Mouse (Mus musculus): Measurements from ENCODE around the gene Atp6v0d1.

Gene Atp6v0d1

GRCm38 (mm10) chr8:105509997-105510735 lies 55.7 kb downstream of the Atp6v0d1 start:
- DNase-seq (ENCODE audit: extremely low spot score, low read depth, low spot score) = no peak

GRCm38 (mm10) chr8:105508758-105509157 lies 57.1 kb downstream of the Atp6v0d1 start:
- no peak for DNase-seq (ENCODE audit: extremely low spot score, low read depth, low spot score)

- DNase-seq (ENCODE audit: extremely low spot score, low read depth, low spot score) = no peak
Observed at GRCm38 (mm10) chr8:105506977-105507376, 58.9 kb downstream of the Atp6v0d1 start.

DNA sequence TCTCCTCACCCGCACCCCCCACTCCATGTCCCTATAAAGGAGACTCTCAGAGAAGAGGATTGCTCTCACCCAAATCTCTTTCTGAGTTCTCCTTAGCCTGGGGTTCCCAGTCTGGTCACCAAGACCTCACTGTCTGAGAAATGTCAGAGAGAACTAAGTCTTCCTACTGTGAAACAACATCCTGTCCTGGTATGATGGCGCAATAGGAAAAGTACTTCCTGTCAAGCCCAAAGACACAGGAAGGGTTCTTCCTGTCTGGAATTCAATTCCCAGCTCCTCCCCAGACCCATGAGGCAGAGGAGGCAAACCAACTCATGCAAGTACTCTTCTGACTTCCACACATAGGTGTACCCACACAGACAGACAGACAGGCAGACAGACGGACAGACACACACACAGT lies 61.2 kb downstream of the Atp6v0d1 start:
- DNase-seq (ENCODE audit: extremely low spot score, low read depth, low spot score) = no peak

- no peak for DNase-seq (ENCODE audit: extremely low spot score, low read depth, low spot score)
Observed at GRCm38 (mm10) chr8:105499787-105500186, 66.1 kb downstream of the Atp6v0d1 start.

DNA sequence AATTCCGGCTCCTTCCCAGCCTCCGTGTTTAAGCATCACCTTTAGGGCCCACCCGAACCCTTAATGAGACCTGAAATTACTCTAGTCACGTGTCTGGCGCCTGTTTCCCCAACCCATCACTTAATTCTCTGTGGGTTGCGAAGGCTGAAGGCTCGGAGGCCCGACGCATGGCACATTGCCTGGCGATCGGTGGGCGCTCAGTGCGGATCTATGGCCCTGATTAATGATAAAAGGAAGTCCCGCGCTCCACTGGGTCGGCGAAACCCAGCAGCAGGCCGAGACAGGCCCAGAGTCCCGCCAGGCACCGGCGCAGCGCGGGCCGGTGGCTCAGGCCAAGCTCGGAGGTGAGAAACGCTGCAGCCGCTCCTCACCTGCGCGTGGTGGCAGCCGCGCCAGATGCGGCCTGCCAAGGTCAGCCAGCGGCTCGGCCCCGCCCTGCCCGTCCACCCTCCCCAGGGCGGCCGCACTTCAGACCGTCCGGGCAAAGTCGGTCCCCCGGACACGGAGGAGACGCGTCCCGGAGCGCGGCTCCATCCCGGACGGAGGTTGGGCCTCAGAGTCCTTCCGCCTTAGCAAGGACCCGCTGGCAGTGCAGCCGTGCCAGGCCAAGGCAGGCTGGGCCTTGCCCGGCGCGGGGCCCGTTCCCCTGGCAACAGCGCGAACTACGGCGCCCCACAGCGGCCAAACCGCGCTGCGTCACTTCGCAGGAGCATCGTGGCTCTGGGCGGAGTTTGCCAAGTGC lies 69.2 kb downstream of the Atp6v0d1 start, which contains the start of gene Zdhhc1:
Zdhhc1 (minus strand) TSS at position 464 of the 742 bp plus-strand sequence.
- no peak for DNase-seq (ENCODE audit: extremely low spot score, low read depth, low spot score)

- no peak for DNase-seq (ENCODE audit: extremely low spot score, low read depth, low spot score)
Observed at GRCm38 (mm10) chr8:105495350-105496302, 70.2 kb downstream of the Atp6v0d1 start.

DNA sequence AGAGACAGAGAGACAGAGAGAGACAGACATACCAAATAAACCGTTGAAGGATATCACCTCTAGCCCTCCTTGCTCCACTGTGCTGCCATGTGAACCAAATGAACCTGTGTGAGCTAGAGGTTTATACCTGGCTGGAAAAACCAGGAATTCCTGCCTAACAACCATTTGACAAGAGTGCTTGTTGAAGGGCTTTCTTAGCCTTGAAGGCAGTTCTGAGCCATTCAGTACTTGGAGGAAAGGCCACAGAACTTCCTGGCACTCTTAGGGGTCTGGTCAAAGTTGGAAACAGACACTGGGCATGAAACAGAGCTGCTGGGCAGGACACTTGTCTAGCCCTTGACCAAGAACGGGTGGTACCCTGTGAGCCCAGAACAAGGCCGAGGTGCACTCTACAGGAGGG lies 71.3 kb downstream of the Atp6v0d1 start:
- DNase-seq (ENCODE audit: extremely low spot score, low read depth, low spot score) = no peak

GRCm38 (mm10) chr8:105493495-105493894 lies 72.4 kb downstream of the Atp6v0d1 start:
- no peak for DNase-seq (ENCODE audit: extremely low spot score, low read depth, low spot score)

- DNase-seq (ENCODE audit: extremely low spot score, low read depth, low spot score) = no peak
Observed at GRCm38 (mm10) chr8:105489281-105489680, 76.6 kb downstream of the Atp6v0d1 start.

DNA sequence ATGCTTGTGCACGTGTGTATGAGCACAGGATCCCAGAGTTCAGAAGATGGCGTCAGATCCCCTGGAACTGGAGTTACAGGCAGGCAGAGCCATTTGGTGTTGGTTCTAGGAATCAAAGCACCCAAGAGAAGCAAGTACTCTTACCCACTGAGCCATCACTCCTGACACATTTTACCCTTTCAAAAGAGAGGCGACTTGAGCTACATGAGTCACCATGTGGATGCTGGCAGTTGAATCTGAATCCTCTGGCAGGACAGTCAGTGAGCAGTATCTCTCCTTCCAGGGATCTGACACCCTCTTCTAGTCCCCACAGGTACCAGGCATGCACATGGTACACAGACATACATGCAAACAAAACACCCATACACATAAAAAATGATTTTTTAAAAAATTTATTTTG lies 77.8 kb downstream of the Atp6v0d1 start:
- no peak for DNase-seq (ENCODE audit: extremely low spot score, low read depth, low spot score)

DNA sequence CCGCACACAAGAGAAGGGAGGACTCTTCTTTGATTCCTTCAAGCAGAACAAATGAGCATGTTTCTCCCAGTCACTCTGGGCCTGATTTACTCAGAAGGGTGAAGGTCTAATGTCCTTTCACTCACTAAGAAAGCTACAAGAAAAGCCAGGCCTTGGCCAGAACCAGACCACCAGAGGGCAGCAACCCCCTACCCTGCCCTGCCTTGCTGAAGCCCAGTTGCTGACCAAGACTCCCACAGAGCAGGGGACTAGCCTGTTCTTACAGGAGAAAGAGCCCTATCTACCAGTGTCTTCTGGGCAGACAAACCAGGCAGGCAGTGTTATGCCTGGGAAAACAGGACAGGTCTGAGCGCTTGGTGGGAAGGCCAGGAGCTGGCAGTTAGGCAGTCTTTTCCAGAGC lies 81.5 kb downstream of the Atp6v0d1 start:
- no peak for DNase-seq (ENCODE audit: extremely low spot score, low read depth, low spot score)

GRCm38 (mm10) chr8:105484030-105484368 lies 81.8 kb downstream of the Atp6v0d1 start:
- DNase-seq (ENCODE audit: extremely low spot score, low read depth, low spot score) = no peak

GRCm38 (mm10) chr8:105483212-105484029 lies 82.4 kb downstream of the Atp6v0d1 start:
- no peak for DNase-seq (ENCODE audit: extremely low spot score, low read depth, low spot score)

DNA sequence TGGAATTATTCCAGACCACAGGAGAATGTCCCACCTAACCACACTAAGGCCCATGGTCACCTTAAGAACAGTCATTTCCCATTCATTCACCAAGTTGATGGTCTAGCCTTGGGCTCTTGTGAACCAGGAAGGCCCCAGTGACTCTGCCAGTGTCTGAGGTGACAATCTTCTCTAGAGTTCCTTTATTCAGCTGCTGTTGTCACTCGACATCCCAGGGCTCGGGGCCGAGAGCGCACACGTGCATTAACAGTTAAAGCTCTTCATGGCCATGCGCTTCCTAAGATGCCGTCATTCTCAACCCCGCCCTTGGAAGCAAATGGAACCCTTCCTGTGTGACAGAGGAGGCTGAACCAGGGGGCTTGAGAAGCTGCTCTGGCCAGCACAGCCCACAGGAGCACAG lies 83.7 kb downstream of the Atp6v0d1 start:
- DNase-seq (ENCODE audit: extremely low spot score, low read depth, low spot score) = no peak

- no peak for DNase-seq (ENCODE audit: extremely low spot score, low read depth, low spot score)
Observed at GRCm38 (mm10) chr8:105481453-105481852, 84.4 kb downstream of the Atp6v0d1 start.

GRCm38 (mm10) chr8:105481013-105481412 lies 84.8 kb downstream of the Atp6v0d1 start:
- no peak for DNase-seq (ENCODE audit: extremely low spot score, low read depth, low spot score)

DNA sequence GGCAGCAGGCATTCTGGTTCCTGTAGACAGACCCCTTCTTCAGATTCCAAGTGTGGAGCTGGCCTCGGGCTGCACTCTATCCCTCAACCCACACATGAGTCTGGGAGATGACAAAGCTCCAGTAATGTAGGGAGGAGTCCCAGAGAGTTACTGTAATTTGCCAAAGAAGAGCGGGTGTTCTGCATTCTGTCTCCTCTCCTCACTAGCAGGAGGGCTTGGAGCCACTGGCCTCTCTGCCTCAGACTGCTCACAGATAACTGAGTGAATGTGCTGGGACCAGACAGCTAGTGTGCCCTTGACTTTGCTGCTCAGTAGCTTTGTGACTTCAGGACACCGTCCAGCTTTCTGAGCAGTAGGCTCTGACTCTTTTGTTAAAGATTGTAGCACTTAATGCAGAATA lies 88.1 kb downstream of the Atp6v0d1 start:
- DNase-seq (ENCODE audit: extremely low spot score, low read depth, low spot score) = no peak

DNA sequence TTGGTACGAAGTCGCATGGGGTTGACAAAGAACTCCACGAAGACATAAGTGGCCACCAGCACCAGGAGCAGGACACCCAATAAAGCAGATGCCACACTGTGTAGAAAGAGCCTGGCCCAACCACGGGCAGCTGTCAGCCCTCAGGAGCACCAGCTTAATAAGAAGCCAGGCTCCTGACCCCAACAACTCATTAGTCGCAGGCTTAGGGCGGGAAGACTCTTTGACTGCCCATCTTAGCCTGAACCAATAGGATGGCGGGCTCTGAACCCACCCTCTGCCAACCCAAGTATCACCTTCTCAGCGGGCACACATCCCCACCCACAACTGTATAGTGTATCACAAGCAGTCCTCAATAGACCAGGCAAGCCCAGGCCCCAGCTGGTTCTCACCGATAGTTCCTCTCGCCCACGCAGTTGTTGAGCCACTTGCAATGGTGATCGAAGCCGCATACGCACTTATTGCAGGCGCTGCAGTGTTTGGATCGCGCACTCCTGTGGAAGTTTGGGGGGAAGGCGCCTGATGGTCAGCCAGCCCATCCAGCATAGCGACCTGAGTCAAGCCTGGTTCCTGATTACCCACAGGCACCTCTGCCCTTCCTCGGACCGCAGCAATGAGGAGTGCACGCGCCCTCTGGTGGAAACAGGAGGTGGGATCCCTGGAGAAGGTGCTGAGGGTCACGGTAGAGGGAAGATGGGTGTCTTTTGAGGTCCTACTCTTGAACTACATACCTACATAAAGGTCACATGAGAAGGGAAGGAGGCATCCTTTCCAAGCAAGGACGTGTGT lies 89.0 kb downstream of the Atp6v0d1 start:
- no peak for DNase-seq (ENCODE audit: extremely low spot score, low read depth, low spot score)

- no peak for DNase-seq (ENCODE audit: extremely low spot score, low read depth, low spot score)
Observed at GRCm38 (mm10) chr8:105476161-105476560, 89.7 kb downstream of the Atp6v0d1 start.

Data from hindlimb bud, embryonic 11.5 days (tissue).